Mouse (Mus musculus) lung, postnatal 0 days (tissue): ENCODE measurements around the gene Spata20.

Source experiments
- CTCF ChIP-seq: IDR thresholded peaks from 2 replicates; pipeline ENCODE4 v1.5.1; 2016; ENCODE audit warnings: antibody characterized with exemption, mild to moderate bottlenecking
- EP300 ChIP-seq: IDR thresholded peaks from 2 replicates; pipeline ENCODE4 v1.6.1; 2016; ENCODE audit warnings: antibody characterized with exemption, mild to moderate bottlenecking, control low read depth

DNA sequence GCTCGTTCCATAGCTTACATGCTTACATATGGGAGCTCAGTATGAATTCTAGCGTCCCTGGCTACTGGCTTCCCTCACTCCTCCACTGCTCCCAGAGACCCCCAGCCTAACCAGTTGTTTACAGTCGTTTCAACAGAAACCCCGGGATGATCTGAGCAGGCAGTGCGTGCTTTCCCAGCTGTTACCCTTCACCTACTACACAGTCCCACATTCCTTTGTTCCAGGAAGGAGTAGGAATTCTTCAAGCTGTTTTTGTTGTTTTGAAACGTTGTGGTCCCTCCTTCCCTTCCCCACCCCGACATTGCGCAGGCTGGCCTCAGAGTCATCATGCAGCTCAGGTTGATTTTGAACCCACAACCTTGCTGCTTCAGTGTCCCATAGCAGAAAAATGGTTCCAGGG lies 14.4 kb upstream of the Spata20 start:
- TF ChIP-seq CTCF (no peak), EP300 (no peak)
